Mouse (Mus musculus): Measurements from ENCODE around the gene Il2ra. TPM values are rescaled to one million over a fixed set of nuclear protein-coding genes. Genes with fewer than 3 reads are reported as not detected.

Il2ra gene
- polyA plus RNA-seq, 1 experiment from 2014 or later: 0.05 TPM

GRCm38 (mm10) chr2:11690201-11690890, 47.7 kb downstream of the Il2ra start:
- 64% methylated on average over 8 of the region's 8 CpGs for WGBS
- no peak overlapping the region for H3K27ac ChIP-seq (ENCODE audit: low read depth, low read length)

GRCm38 (mm10) chr2:11693352-11693751, 50.7 kb downstream of the Il2ra start:
- H3K9ac ChIP-seq (ENCODE audit: low read depth, low read length): no peak overlapping the region
- H3K9me3 ChIP-seq (ENCODE audit: control insufficient read depth): no peaks in the 10 kb centered on the region
- no peaks in the 10 kb centered on the region for H3K36me3 ChIP-seq (ENCODE audit: control insufficient read depth, insufficient read depth)
- no peak for TF ChIP-seq CTCF (IDR thresholded peaks at IDR 0.05; ENCODE audit: low read depth)
- WGBS: 87% methylated on average over 4 of the region's 4 CpGs
- ATAC-seq: no peak
- no peak overlapping the region for H3K4me3 ChIP-seq (ENCODE audit: low read depth, low read length)
- H3K27me3 ChIP-seq (replicated peaks; ENCODE audit: control insufficient read depth, insufficient read depth, low read length): no peaks in the 10 kb centered on the region
- H3K4me2 ChIP-seq (replicated peaks; ENCODE audit: low read depth): no peak overlapping the region
- H3K27ac ChIP-seq (ENCODE audit: low read depth, low read length): no peak overlapping the region
- no peaks in the 10 kb centered on the region for H3K4me1 ChIP-seq (replicated peaks; ENCODE audit: control insufficient read depth, insufficient read depth, low read length)

More at GRCm38 (mm10) chr2:11690201-11690890, 47.7 kb downstream of the Il2ra start:
- H3K27me3 ChIP-seq (replicated peaks; ENCODE audit: control insufficient read depth, insufficient read depth, low read length): no peaks in the 10 kb centered on the region
- no peak for ATAC-seq
- no peak overlapping the region for H3K4me2 ChIP-seq (replicated peaks; ENCODE audit: low read depth)
- H3K9me3 ChIP-seq (ENCODE audit: control insufficient read depth): no peaks in the 10 kb centered on the region
- H3K4me1 ChIP-seq (replicated peaks; ENCODE audit: control insufficient read depth, insufficient read depth, low read length): no peaks in the 10 kb centered on the region
- no peak for TF ChIP-seq CTCF (IDR thresholded peaks at IDR 0.05; ENCODE audit: low read depth)
- H3K9ac ChIP-seq (ENCODE audit: low read depth, low read length): no peak overlapping the region
- H3K4me3 ChIP-seq (ENCODE audit: low read depth, low read length): no peak overlapping the region
- no peaks in the 10 kb centered on the region for H3K36me3 ChIP-seq (ENCODE audit: control insufficient read depth, insufficient read depth)

DNA sequence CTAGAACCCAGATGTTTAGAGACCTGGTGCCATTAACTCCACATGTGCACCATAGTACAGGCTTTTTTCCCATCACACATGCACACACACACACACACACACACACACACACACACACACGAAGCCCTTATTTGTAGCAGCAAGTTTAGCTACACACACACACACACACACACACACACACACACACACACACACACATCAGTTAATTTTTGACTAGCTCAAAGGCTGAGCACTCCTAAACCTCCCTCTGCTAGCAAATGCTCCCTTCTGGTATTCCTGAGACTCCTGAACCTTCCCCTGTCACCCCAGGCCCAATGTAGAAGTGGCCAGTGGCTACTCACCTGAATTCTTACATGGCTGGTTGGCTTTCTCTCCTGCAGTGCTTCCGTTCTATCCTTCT, 51.5 kb downstream of the Il2ra start:
- 65% methylated on average over 2 of the region's 2 CpGs for WGBS
- Histone ChIP-seq H3K27ac (ENCODE audit: low read depth, low read length) (no peak overlapping the region), H3K4me2 (replicated peaks; ENCODE audit: low read depth) (no peak overlapping the region), H3K9ac (ENCODE audit: low read depth, low read length) (no peak overlapping the region), H3K27me3 (replicated peaks; ENCODE audit: control insufficient read depth, insufficient read depth, low read length) (no peaks in the 10 kb centered on the region), H3K36me3 (ENCODE audit: control insufficient read depth, insufficient read depth) (no peaks in the 10 kb centered on the region), H3K4me3 (ENCODE audit: low read depth, low read length) (no peak overlapping the region), H3K9me3 (ENCODE audit: control insufficient read depth) (no peaks in the 10 kb centered on the region), H3K4me1 (replicated peaks; ENCODE audit: control insufficient read depth, insufficient read depth, low read length) (no peaks in the 10 kb centered on the region)
- no peak for ATAC-seq
- no peak for TF ChIP-seq CTCF (IDR thresholded peaks at IDR 0.05; ENCODE audit: low read depth)

DNA sequence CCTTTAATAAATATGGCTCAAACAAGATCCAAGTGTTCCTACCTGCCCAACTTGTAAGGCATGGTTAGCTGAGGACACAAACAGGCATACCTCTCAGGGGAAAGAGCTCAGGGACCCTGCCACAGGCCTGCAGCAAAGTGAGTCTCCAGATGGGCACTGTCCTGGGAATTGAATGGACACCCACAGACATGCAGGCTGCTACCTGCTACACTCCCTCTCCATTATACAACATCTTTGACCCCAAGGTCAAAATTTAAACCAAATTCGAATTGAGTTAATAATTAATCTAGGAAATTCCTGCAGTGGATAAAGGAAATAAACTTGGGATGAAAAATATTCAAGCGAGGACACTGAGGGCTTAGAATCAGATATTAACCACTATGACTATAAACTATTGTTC, 53.3 kb downstream of the Il2ra start:
- Histone ChIP-seq H3K36me3 (ENCODE audit: control insufficient read depth, insufficient read depth) (no peaks in the 10 kb centered on the region), H3K27me3 (replicated peaks; ENCODE audit: control insufficient read depth, insufficient read depth, low read length) (no peaks in the 10 kb centered on the region), H3K9ac (ENCODE audit: low read depth, low read length) (no peak overlapping the region), H3K4me1 (replicated peaks; ENCODE audit: control insufficient read depth, insufficient read depth, low read length) (no peaks in the 10 kb centered on the region), H3K27ac (ENCODE audit: low read depth, low read length) (no peak overlapping the region), H3K9me3 (ENCODE audit: control insufficient read depth) (no peaks in the 10 kb centered on the region), H3K4me3 (ENCODE audit: low read depth, low read length) (no peak overlapping the region), H3K4me2 (replicated peaks; ENCODE audit: low read depth) (no peak overlapping the region)
- WGBS: 31% methylated on average over 2 of the region's 2 CpGs
- no peak for ATAC-seq
- no peak for TF ChIP-seq CTCF (IDR thresholded peaks at IDR 0.05; ENCODE audit: low read depth)

- no peak overlapping the region for H3K4me2 ChIP-seq (replicated peaks; ENCODE audit: low read depth)
- H3K27me3 ChIP-seq (replicated peaks; ENCODE audit: control insufficient read depth, insufficient read depth, low read length): no peaks in the 10 kb centered on the region
- TF ChIP-seq CTCF (IDR thresholded peaks at IDR 0.05; ENCODE audit: low read depth): no peak
- no peaks in the 10 kb centered on the region for H3K36me3 ChIP-seq (ENCODE audit: control insufficient read depth, insufficient read depth)
- no peak overlapping the region for H3K27ac ChIP-seq (ENCODE audit: low read depth, low read length)
- no peak overlapping the region for H3K9ac ChIP-seq (ENCODE audit: low read depth, low read length)
- no peaks in the 10 kb centered on the region for H3K9me3 ChIP-seq (ENCODE audit: control insufficient read depth)
- 50% methylated on average over 5 of the region's 5 CpGs for WGBS
- no peaks in the 10 kb centered on the region for H3K4me1 ChIP-seq (replicated peaks; ENCODE audit: control insufficient read depth, insufficient read depth, low read length)
- ATAC-seq: peak; percentile 55
- no peak overlapping the region for H3K4me3 ChIP-seq (ENCODE audit: low read depth, low read length)
These were observed 56.4 kb downstream of the Il2ra start for GRCm38 (mm10) chr2:11698994-11699393.

GRCm38 (mm10) chr2:11699905-11700304, 57.3 kb downstream of the Il2ra start:
- 81% methylated on average over 2 of the region's 2 CpGs for WGBS

More at GRCm38 (mm10) chr2:11699905-11700304, 57.3 kb downstream of the Il2ra start:
- TF ChIP-seq CTCF (IDR thresholded peaks at IDR 0.05; ENCODE audit: low read depth): no peak
- Histone ChIP-seq H3K27ac (ENCODE audit: low read depth, low read length) (no peak overlapping the region), H3K9me3 (ENCODE audit: control insufficient read depth) (no peaks in the 10 kb centered on the region), H3K36me3 (ENCODE audit: control insufficient read depth, insufficient read depth) (no peaks in the 10 kb centered on the region), H3K9ac (ENCODE audit: low read depth, low read length) (no peak overlapping the region), H3K4me1 (replicated peaks; ENCODE audit: control insufficient read depth, insufficient read depth, low read length) (no peaks in the 10 kb centered on the region), H3K4me3 (ENCODE audit: low read depth, low read length) (no peak overlapping the region), H3K27me3 (replicated peaks; ENCODE audit: control insufficient read depth, insufficient read depth, low read length) (no peaks in the 10 kb centered on the region), H3K4me2 (replicated peaks; ENCODE audit: low read depth) (no peak overlapping the region)
- ATAC-seq: no peak

Data from intestine, postnatal 0 days (tissue).